Mouse (Mus musculus) megakaryocyte, embryonic 14.5 days (primary cell): ENCODE data around the gene Ube2b. TPM values are rescaled to one million over a fixed set of nuclear protein-coding genes. Genes with fewer than 3 reads are reported as not detected.

ENCODE experiments used
- H3K27me3 ChIP-seq: replicated peaks from 2 replicates; pipeline ENCODE3; 2012; ENCODE audit warnings: inconsistent platforms
- H3K36me3 ChIP-seq: replicated peaks from 2 replicates; pipeline ENCODE3; 2012; ENCODE audit warnings: low read length, inconsistent platforms, mixed read lengths
- H3K4me1 ChIP-seq: 2 replicates; pipeline ENCODE4 v1.6.1; 2012; ENCODE audit warnings: inconsistent platforms
- H3K4me3 ChIP-seq: replicated peaks from 2 replicates; pipeline ENCODE3; 2012; ENCODE audit warnings: moderate library complexity, mild to moderate bottlenecking, inconsistent platforms
- H3K9me3 ChIP-seq: 2 replicates; pipeline ENCODE4 v1.6.1; 2012; ENCODE audit warnings: inconsistent platforms
- FLI1 ChIP-seq: IDR thresholded peaks from 2 replicates; pipeline ENCODE4 v1.6.1; 2012; ENCODE audit warnings: low read length, inconsistent platforms, mixed read lengths
- GATA1 ChIP-seq: IDR thresholded peaks from 3 replicates; pipeline ENCODE4 v1.6.1; 2012; ENCODE audit warnings: mixed read lengths, low read length, inconsistent platforms, borderline replicate concordance
- polyA plus RNA-seq: library from polyadenylated mRNA; stranded (reverse); fragments of >175 nt; gene quantifications from 2 replicates; pipeline ENCODE4 v1.2.3, GENCODE M21; 2012; ENCODE audit warnings: low replicate concordance; ENCODE audit not compliant: insufficient read depth

The Ube2b gene
- polyA plus RNA-seq, 1 experiment = 171 TPM

DNA sequence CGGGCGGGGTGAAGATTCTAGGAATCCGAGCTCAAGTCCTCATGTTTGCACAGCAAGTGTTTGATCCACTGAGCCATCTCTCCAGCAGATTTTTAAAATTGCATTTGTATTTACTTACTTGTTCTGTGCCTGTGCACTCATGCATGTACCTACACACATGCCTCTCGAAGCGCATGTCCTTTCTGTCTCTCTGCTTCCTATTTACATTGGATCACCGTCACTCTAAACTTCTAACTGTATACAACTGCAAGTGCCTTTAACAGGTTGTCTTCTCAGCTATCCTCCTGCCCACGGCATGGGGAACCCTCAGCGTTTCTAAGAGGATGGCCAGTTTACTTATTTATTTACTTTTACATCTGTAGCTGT, 61.0 kb downstream of the Ube2b start:
- Histone ChIP-seq H3K36me3 (no peaks in the 10 kb centered on the region), H3K4me1 (peaks cover 81% of the 10 kb centered on the region), H3K9me3 (no peaks in the 10 kb centered on the region), H3K4me3 (no peak overlapping the region), H3K27me3 (peaks cover 5% of the 10 kb centered on the region)
- no peak for TF ChIP-seq GATA1
- TF ChIP-seq FLI1 = no peak

DNA sequence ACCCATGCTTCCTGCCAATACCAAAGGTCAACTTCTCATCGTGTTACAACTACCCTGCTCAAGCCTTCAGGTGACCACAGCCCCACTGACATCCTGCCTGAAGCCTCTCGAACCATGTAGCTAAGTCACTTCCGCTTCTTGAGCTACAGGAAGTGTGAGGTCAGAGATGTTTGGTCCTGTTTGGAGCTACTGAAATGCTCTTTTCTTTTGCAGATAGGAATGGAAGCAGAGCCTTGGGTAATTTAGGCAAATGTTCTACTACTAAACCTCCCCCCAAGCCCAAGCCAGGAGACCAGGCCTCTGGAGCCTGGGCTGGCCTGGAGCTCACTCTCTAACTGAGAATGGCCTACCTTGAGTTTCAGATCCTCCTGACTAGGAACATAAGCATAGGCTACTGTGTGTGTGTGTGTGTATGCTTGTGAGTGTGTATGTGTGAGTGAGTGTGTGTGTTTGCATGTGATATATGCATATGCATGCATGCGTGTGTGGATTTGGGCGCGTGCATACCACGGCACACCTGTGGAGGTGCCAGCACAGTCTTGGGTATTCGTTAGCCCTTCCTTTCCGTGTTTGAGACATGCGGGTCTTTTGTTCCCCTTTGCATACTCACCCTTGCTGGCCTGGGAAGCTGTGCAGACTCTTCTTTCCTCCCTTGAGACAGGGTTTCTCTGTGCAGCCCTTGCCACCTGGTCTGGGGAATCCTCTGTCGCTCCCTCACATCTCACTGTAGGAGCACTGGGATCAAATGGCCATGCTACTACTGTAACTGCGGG, 61.6 kb downstream of the Ube2b start:
- Histone ChIP-seq H3K4me3 (peak overlapping the region; percentile 67), H3K9me3 (no peaks in the 10 kb centered on the region), H3K4me1 (peaks cover 86% of the 10 kb centered on the region), H3K27me3 (peaks cover 5% of the 10 kb centered on the region), H3K36me3 (no peaks in the 10 kb centered on the region)
- TF ChIP-seq GATA1 = no peak
- TF ChIP-seq FLI1 = peak; percentile 79

DNA sequence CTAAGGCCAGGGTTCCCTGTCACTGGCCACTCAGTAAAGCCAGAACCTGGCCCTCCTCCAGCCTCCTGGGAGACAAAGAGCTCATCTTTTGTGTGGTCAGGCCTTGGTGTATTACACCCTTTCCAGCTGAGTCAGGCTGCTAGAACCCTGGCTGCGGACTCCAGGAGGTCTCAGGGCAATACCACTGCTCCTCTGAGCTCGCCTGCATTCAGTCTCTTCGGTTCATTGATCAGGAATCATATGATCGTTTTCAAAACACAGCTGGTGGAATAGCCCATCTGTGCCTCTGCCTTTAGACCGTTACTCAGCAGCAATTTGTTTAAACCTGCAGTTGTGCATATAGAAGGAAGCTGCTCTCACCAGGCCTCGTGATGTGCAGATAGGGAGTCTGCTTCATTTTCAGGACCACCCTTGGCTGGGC, 63.2 kb downstream of the Ube2b start:
- Histone ChIP-seq H3K4me3 (no peak overlapping the region), H3K4me1 (peaks cover 85% of the 10 kb centered on the region), H3K36me3 (peaks cover 9% of the 10 kb centered on the region), H3K9me3 (no peaks in the 10 kb centered on the region), H3K27me3 (no peaks in the 10 kb centered on the region)
- TF ChIP-seq FLI1 = no peak
- no peak for TF ChIP-seq GATA1

DNA sequence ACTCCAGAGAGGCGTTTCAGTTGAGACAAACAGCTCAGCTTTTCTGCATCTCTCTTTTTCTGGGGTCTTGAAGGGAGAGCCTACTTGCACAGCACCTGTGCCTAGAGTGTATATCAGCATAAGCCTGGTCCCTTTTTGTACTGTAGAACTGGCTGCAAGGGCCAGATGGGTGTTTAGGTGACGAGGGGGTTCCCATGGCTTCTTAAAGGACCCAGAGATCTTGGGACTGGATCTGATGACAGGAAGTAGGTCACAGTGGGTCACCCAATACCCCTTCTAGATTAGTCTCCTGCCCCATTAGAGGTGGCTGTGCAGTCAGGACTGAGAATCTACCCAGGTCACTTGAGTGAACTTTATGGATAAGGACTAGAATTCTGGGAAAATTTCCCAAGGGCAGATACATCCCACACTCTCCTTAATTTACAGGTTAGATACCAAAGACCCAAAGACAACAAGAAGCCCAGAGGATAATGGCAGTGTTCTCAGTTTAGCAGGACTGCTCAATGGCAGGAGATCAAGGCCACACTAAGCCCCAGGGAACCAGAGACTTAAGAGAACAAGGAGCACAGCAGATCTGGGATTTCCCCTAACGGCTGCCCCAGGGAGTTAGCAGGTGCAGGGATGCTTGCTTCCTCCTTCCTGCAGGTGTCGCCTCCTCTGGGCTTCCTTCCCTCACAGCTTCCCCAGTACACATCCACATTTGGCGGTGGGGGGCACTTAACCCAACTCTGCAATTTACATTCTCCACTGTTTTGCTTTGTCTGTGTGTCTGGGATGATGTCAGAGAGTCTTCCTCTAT, 64.7 kb downstream of the Ube2b start:
- Histone ChIP-seq H3K36me3 (peaks cover 9% of the 10 kb centered on the region), H3K4me1 (peaks cover 98% of the 10 kb centered on the region), H3K9me3 (no peaks in the 10 kb centered on the region), H3K27me3 (no peaks in the 10 kb centered on the region), H3K4me3 (no peak overlapping the region)
- TF ChIP-seq GATA1 (no peak), FLI1 (no peak)

Other genes with a start within 250 kb of the Ube2b start
- 2.6 and 8.2 TPM in 2 replicates for gene Sec24a, start 237.1 kb downstream of the Ube2b start, polyA plus RNA-seq
- gene Sar1b, start 237.1 kb downstream of the Ube2b start, polyA plus RNA-seq = 8.5 TPM in 1 of 2 replicates, not detected in the other
- gene Jade2, start 143.1 kb downstream of the Ube2b start, polyA plus RNA-seq = 0.26 and 3.6 TPM in 2 replicates
- 17.5 and 17.7 TPM in 2 replicates for gene Cdkn2aipnl, start 33.1 kb downstream of the Ube2b start, polyA plus RNA-seq
- 1.3 TPM in 1 of 2 replicates, not detected in the other for gene Cdkl3, start 3.5 kb upstream of the Ube2b start, polyA plus RNA-seq
- 4.4 and 8.0 TPM in 2 replicates for gene Ppp2ca, start 97.9 kb upstream of the Ube2b start, polyA plus RNA-seq
- gene Olfr1373, start 144.8 kb upstream of the Ube2b start, polyA plus RNA-seq = not detected in 2 replicates
- gene Olfr1371, start 213.2 kb upstream of the Ube2b start, polyA plus RNA-seq = not detected in 2 replicates
- 1.6 and 14.4 TPM in 2 replicates for gene Skp1a, start 231.2 kb upstream of the Ube2b start, polyA plus RNA-seq